Comparison of ENCODE assay signal across 5 mouse cellular contexts in the genomic region with DNA sequence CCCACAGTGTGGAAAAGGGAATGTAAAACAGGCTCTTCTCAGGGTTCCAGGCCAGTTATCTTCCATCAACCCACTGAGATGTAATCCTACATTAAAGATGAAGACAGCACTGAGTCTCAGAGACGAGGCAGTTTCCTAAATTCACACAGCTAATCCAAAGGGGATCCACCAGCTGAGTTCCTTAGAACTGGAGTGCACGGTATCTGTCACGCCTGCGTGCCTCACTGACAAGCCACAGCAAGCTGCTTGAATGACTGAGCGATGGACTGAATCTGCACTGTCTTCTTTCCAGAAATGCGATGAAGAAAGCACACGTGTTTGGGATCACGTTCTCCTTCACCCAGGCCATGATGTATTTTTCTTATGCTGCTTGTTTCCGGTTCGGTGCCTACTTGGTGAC.
DNase-seq lines count a peak whose midpoint lies in the region; ATAC-seq and TF ChIP-seq lines count a peak whose summit lies in the region.
"Not testable (repeated sequence)": the region's sequence is repeated elsewhere in the genome, so short reads cannot be mapped to it uniquely, and the experiment has no call there.

No protein-coding gene starts in this region.

- not testable (repeated sequence) for H3K36me3 ChIP-seq in CH12.LX (replicated peaks in 1 of 2; ENCODE audit: control insufficient read depth in 1 of 2, insufficient read depth in 1 of 2, low read length in 1 of 2); ES-Bruce4 (ENCODE audit: control insufficient read depth, insufficient read depth, low read length, poor library complexity, severe bottlenecking); kidney, embryonic 14.5 days (ENCODE audit: control insufficient read depth, insufficient read depth, low read length); kidney, embryonic 16.5 days (ENCODE audit: insufficient read depth, low read length)

- H3K27me3 ChIP-seq in CH12.LX (replicated peaks); ES-Bruce4 (ENCODE audit: control insufficient read depth, insufficient read depth, low read length, poor library complexity, severe bottlenecking); kidney, embryonic 14.5 days (ENCODE audit: control insufficient read depth, insufficient read depth, low read length); kidney, embryonic 16.5 days (ENCODE audit: insufficient read depth, low read length): not testable (repeated sequence)

- not testable (repeated sequence) for TF ChIP-seq EP300 in CH12.LX (IDR thresholded peaks at IDR 0.05; ENCODE audit: low read length); ES-Bruce4 (IDR thresholded peaks at IDR 0.05; ENCODE audit: insufficient read depth, low read depth, low read length)

- in situ Hi-C loops in CH12.LX (cut with MboI; ENCODE audit: low pct_ligation_motif_present, low pct_unique_long_range_greater_than_20kb, low sequenced_read_pairs): not testable (repeated sequence)

- not testable (repeated sequence) for H3K27ac ChIP-seq in CH12.LX (ENCODE audit: insufficient read depth, low read depth); kidney, embryonic 14.5 days (ENCODE audit: low read depth, low read length); kidney, embryonic 16.5 days (ENCODE audit: low read length)
- peak overlapping the region; percentile 29 for H3K27ac ChIP-seq in ES-Bruce4 (ENCODE audit: insufficient read depth, low read length)

- DNase-seq in CH12.LX (ENCODE audit: extremely low read depth): not testable (repeated sequence)
- DNase-seq in R1 (ENCODE audit: low read depth, low spot score): peak; percentile 39

- H3K9me3 ChIP-seq in CH12.LX (replicated peaks; ENCODE audit: low read length); ES-Bruce4 (replicated peaks; ENCODE audit: control insufficient read depth, insufficient read depth, low read length, poor library complexity, severe bottlenecking); kidney, embryonic 14.5 days (ENCODE audit: control insufficient read depth, low read length); kidney, embryonic 16.5 days (ENCODE audit: low read length): not testable (repeated sequence)

- not testable (repeated sequence) for H3K4me1 ChIP-seq in CH12.LX (ENCODE audit: control insufficient read depth in 1 of 2, insufficient read depth in 2 of 2); ES-Bruce4 (ENCODE audit: control insufficient read depth, insufficient read depth, low read length); kidney, embryonic 14.5 days (ENCODE audit: control insufficient read depth, insufficient read depth, low read length); kidney, embryonic 16.5 days (ENCODE audit: insufficient read depth, low read length)

- not testable (repeated sequence) for H3K4me3 ChIP-seq in CH12.LX (replicated peaks in 1 of 3; ENCODE audit: low read depth in 2 of 3, low read length in 2 of 3, poor library complexity in 1 of 3); ES-Bruce4 (ENCODE audit: low read depth, low read length); kidney, embryonic 14.5 days (ENCODE audit: low read length); kidney, embryonic 16.5 days (ENCODE audit: low read length)

- WGBS in kidney, embryonic 14.5 days: 64% methylated on average over 7 of the region's 10 CpGs
- 63% methylated on average over 7 of the region's 10 CpGs for WGBS in kidney, embryonic 16.5 days

- H3K79me2 ChIP-seq in CH12.LX (replicated peaks; ENCODE audit: control insufficient read depth, extremely low read depth, insufficient read depth, poor library complexity, severe bottlenecking): not testable (repeated sequence)

- ATAC-seq in kidney, embryonic 14.5 days (ENCODE audit: low FRiP score, low TSS enrichment): peak; percentile 71
- peak; percentile 31; the same call in 1 of the 2 replicates for ATAC-seq in kidney, embryonic 16.5 days (ENCODE audit: low FRiP score, low TSS enrichment)

- not testable (repeated sequence) for TF ChIP-seq CTCF in CH12.LX (conservative IDR thresholded peaks at IDR 0.05 in 1 of 2, IDR thresholded peaks at IDR 0.05 in 1 of 2; ENCODE audit: low read depth in 2 of 2, low read length in 2 of 2); ES-Bruce4 (IDR thresholded peaks at IDR 0.05; ENCODE audit: low read depth, low read length)

- not testable (repeated sequence) for TF ChIP-seq RAD21 in CH12.LX (IDR thresholded peaks at IDR 0.05; ENCODE audit: low read depth, low read length)

- dilution Hi-C loops in CH12.LX (cut with MboI; ENCODE audit: extremely low pct_ligation_motif_present, extremely low pct_unique_long_range_greater_than_20kb, low sequenced_read_pairs): not testable (repeated sequence)

- not testable (repeated sequence) for TF ChIP-seq POLR2A in CH12.LX (IDR thresholded peaks at IDR 0.05; ENCODE audit: low read depth, low read length); ES-Bruce4 (IDR thresholded peaks at IDR 0.05; ENCODE audit: insufficient read depth, low read length)

- not testable (repeated sequence) for H3K9ac ChIP-seq in CH12.LX (ENCODE audit: insufficient read depth, low read depth); ES-Bruce4 (ENCODE audit: low read depth, poor library complexity, severe bottlenecking); kidney, embryonic 14.5 days (ENCODE audit: low read depth, low read length); kidney, embryonic 16.5 days (replicated peaks; ENCODE audit: low read length)

- not testable (repeated sequence) for H3K4me2 ChIP-seq in CH12.LX (ENCODE audit: insufficient read depth, low read depth, poor library complexity, severe bottlenecking); kidney, embryonic 14.5 days (replicated peaks; ENCODE audit: low read depth, low read length); kidney, embryonic 16.5 days (replicated peaks; ENCODE audit: low read depth, low read length)

TF ChIP-seq in CH12.LX, 34 proteins besides CTCF, POLR2A, EP300 and RAD21:
- TF ChIP-seq BHLHE40 (IDR thresholded peaks at IDR 0.05; ENCODE audit: low read depth, low read length): peak; percentile 20; the same call in 1 of the 2 replicates
